Mouse (Mus musculus): ENCODE measurements around the gene Spaca6. TPM values are rescaled to one million over a fixed set of nuclear protein-coding genes. Genes with fewer than 3 reads are reported as not detected.

Gene Spaca6
- polyA plus RNA-seq, 1 experiment from 2014 or later: 17.4 TPM

- ATAC-seq (replicated peaks; ENCODE audit: extremely low read depth, insufficient read depth, low FRiP score): peak; percentile 42
- peak overlapping the region; percentile 95 for H3K9ac ChIP-seq (ENCODE audit: low read length)
- no peaks in the 10 kb centered on the region for H3K9me3 ChIP-seq (replicated peaks; ENCODE audit: control insufficient read depth, low read length)
- peaks cover 27% of the 10 kb centered on the region for H3K4me1 ChIP-seq (ENCODE audit: control insufficient read depth, insufficient read depth, low read length)
- H3K4me3 ChIP-seq (ENCODE audit: low read length): peak overlapping the region; percentile 88
- H3K4me2 ChIP-seq (ENCODE audit: low read depth, low read length): peak overlapping the region; percentile 82
- H3K27me3 ChIP-seq (ENCODE audit: control insufficient read depth, insufficient read depth, low read length): no peaks in the 10 kb centered on the region
- WGBS: 3% methylated on average over 6 of the region's 15 CpGs
- H3K36me3 ChIP-seq (ENCODE audit: control insufficient read depth, insufficient read depth): peaks cover 7% of the 10 kb centered on the region; the same call in 1 of the 2 replicates
- peak overlapping the region; percentile 99 for H3K27ac ChIP-seq (ENCODE audit: low read length)
These were observed 1.4 kb downstream of the Spaca6 start for GRCm38 (mm10) chr17:17828191-17828981.

DNA sequence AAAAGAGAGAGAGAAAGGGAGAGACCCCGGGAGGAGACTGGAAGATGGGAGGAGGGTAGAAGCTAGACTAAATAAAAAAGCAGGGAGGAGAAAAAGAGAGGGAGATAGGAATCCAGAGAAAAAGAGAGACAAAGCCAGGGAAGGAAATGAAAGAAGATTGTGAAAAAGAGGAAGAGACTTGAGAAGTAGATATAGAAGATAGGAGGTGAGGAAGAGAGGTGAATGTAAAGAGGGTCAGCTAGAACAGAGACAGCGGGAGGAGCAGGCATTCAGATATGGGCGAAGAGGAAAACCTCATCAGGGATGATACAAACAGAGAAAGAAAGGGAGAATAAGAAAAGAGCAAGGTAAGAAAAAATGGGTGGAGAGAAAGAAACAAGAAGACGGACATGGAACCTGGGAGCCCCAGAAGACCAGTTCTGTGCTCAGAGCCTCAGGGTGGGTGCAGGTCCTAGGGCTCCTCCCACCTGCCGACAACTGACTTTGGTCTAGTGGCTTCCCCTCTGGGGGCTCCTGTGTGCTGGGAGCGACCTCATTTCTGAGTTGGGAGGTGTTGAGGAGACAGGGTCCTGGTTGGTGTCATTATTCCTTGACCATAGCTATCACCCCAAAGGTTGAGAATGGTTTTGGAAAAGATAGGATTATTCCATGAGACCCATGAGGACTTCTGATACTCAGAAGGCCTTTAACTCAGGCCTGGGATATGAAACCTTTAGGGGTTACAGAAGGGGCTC is 2.3 kb downstream of the Spaca6 start:
- Histone ChIP-seq H3K4me2 (ENCODE audit: low read depth, low read length) (peak overlapping the region; percentile 82), H3K9ac (ENCODE audit: low read length) (peak overlapping the region; percentile 95), H3K36me3 (ENCODE audit: control insufficient read depth, insufficient read depth) (peaks cover 10% of the 10 kb centered on the region), H3K27ac (ENCODE audit: low read length) (peak overlapping the region; percentile 99), H3K4me1 (ENCODE audit: control insufficient read depth, insufficient read depth, low read length) (peaks cover 35% of the 10 kb centered on the region), H3K9me3 (replicated peaks; ENCODE audit: control insufficient read depth, low read length) (no peaks in the 10 kb centered on the region), H3K27me3 (ENCODE audit: control insufficient read depth, insufficient read depth, low read length) (no peaks in the 10 kb centered on the region), H3K4me3 (ENCODE audit: low read length) (peak overlapping the region; percentile 88)
- ATAC-seq (replicated peaks; ENCODE audit: extremely low read depth, insufficient read depth, low FRiP score): no peak
- WGBS: 6% methylated on average over 6 of the region's 6 CpGs

GRCm38 (mm10) chr17:17829816-17830535 is 3.0 kb downstream of the Spaca6 start:
- Histone ChIP-seq H3K4me2 (ENCODE audit: low read depth, low read length) (peak overlapping the region; percentile 82), H3K9ac (ENCODE audit: low read length) (peak overlapping the region; percentile 95), H3K27ac (ENCODE audit: low read length) (peak overlapping the region; percentile 99), H3K36me3 (ENCODE audit: control insufficient read depth, insufficient read depth) (peaks cover 10% of the 10 kb centered on the region), H3K4me1 (ENCODE audit: control insufficient read depth, insufficient read depth, low read length) (peaks cover 43% of the 10 kb centered on the region), H3K4me3 (ENCODE audit: low read length) (peak overlapping the region; percentile 88), H3K9me3 (replicated peaks; ENCODE audit: control insufficient read depth, low read length) (no peaks in the 10 kb centered on the region), H3K27me3 (ENCODE audit: control insufficient read depth, insufficient read depth, low read length) (no peaks in the 10 kb centered on the region)
- 53% methylated on average over 23 of the region's 23 CpGs for WGBS
- ATAC-seq (replicated peaks; ENCODE audit: extremely low read depth, insufficient read depth, low FRiP score): no peak

- H3K27ac ChIP-seq (ENCODE audit: low read length): no peak overlapping the region
- no peaks in the 10 kb centered on the region for H3K9me3 ChIP-seq (replicated peaks; ENCODE audit: control insufficient read depth, low read length)
- peaks cover 48% of the 10 kb centered on the region for H3K4me1 ChIP-seq (ENCODE audit: control insufficient read depth, insufficient read depth, low read length)
- peaks cover 10% of the 10 kb centered on the region for H3K36me3 ChIP-seq (ENCODE audit: control insufficient read depth, insufficient read depth)
- WGBS: 77% methylated on average over 7 of the region's 7 CpGs
- H3K9ac ChIP-seq (ENCODE audit: low read length): no peak overlapping the region
- H3K4me3 ChIP-seq (ENCODE audit: low read length): no peak overlapping the region; the same call in 1 of the 2 replicates
- no peaks in the 10 kb centered on the region for H3K27me3 ChIP-seq (ENCODE audit: control insufficient read depth, insufficient read depth, low read length)
- no peak for ATAC-seq (replicated peaks; ENCODE audit: extremely low read depth, insufficient read depth, low FRiP score)
- H3K4me2 ChIP-seq (ENCODE audit: low read depth, low read length): peak overlapping the region; percentile 82
These were observed 3.8 kb downstream of the Spaca6 start for GRCm38 (mm10) chr17:17830731-17831130.

GRCm38 (mm10) chr17:17834896-17835295 is 7.9 kb downstream of the Spaca6 start:
- Histone ChIP-seq H3K9me3 (replicated peaks; ENCODE audit: control insufficient read depth, low read length) (no peaks in the 10 kb centered on the region), H3K27me3 (ENCODE audit: control insufficient read depth, insufficient read depth, low read length) (no peaks in the 10 kb centered on the region), H3K4me3 (ENCODE audit: low read length) (no peak overlapping the region), H3K27ac (ENCODE audit: low read length) (peak overlapping the region; percentile 38), H3K36me3 (ENCODE audit: control insufficient read depth, insufficient read depth) (peaks cover 21% of the 10 kb centered on the region), H3K4me1 (ENCODE audit: control insufficient read depth, insufficient read depth, low read length) (peaks cover 52% of the 10 kb centered on the region), H3K4me2 (ENCODE audit: low read depth, low read length) (0 out of 2 replicates have a peak overlapping the region, but pooled peaks have one; percentile 4), H3K9ac (ENCODE audit: low read length) (no peak overlapping the region)
- WGBS: 7% methylated on average over 1 of the region's 1 CpGs
- no peak for ATAC-seq (replicated peaks; ENCODE audit: extremely low read depth, insufficient read depth, low FRiP score)

DNA sequence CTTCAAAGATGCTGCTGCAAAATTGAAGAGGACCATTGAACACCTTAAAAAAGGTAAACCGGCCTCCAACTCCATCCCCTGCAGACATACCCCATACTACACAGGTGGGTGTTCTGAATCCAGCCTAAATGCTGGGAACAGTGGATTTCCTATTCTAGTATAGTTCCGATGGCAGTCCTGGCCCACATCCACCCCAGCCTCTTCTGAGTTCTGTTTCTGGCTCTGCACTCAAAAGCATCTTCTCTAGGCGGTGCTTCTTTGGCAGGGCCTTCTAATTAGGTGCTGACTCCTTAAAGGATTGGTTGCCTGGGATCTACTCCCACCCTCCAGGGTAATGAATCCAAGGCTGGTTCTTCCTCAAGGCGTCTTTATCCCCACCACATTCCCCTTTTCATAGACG is 9.1 kb downstream of the Spaca6 start:
- WGBS: 71% methylated on average over 5 of the region's 5 CpGs
- H3K27me3 ChIP-seq (ENCODE audit: control insufficient read depth, insufficient read depth, low read length): no peaks in the 10 kb centered on the region
- no peak for ATAC-seq (replicated peaks; ENCODE audit: extremely low read depth, insufficient read depth, low FRiP score)
- peaks cover 25% of the 10 kb centered on the region for H3K36me3 ChIP-seq (ENCODE audit: control insufficient read depth, insufficient read depth)
- H3K4me2 ChIP-seq (ENCODE audit: low read depth, low read length): no peak overlapping the region
- H3K27ac ChIP-seq (ENCODE audit: low read length): no peak overlapping the region
- H3K4me3 ChIP-seq (ENCODE audit: low read length): no peak overlapping the region
- H3K4me1 ChIP-seq (ENCODE audit: control insufficient read depth, insufficient read depth, low read length): peaks cover 44% of the 10 kb centered on the region
- no peaks in the 10 kb centered on the region for H3K9me3 ChIP-seq (replicated peaks; ENCODE audit: control insufficient read depth, low read length)
- no peak overlapping the region for H3K9ac ChIP-seq (ENCODE audit: low read length)

GRCm38 (mm10) chr17:17837426-17837825 is 10.5 kb downstream of the Spaca6 start:
- ATAC-seq (replicated peaks; ENCODE audit: extremely low read depth, insufficient read depth, low FRiP score): no peak
- Histone ChIP-seq H3K9me3 (replicated peaks; ENCODE audit: control insufficient read depth, low read length) (no peaks in the 10 kb centered on the region), H3K27me3 (ENCODE audit: control insufficient read depth, insufficient read depth, low read length) (no peaks in the 10 kb centered on the region), H3K9ac (ENCODE audit: low read length) (peak overlapping the region; percentile 68), H3K4me3 (ENCODE audit: low read length) (peak overlapping the region; percentile 69), H3K27ac (ENCODE audit: low read length) (peak overlapping the region; percentile 87), H3K36me3 (ENCODE audit: control insufficient read depth, insufficient read depth) (peaks cover 19% of the 10 kb centered on the region), H3K4me1 (ENCODE audit: control insufficient read depth, insufficient read depth, low read length) (peaks cover 36% of the 10 kb centered on the region), H3K4me2 (ENCODE audit: low read depth, low read length) (peak overlapping the region; percentile 89)
- WGBS: 6% methylated on average over 13 of the region's 13 CpGs

DNA sequence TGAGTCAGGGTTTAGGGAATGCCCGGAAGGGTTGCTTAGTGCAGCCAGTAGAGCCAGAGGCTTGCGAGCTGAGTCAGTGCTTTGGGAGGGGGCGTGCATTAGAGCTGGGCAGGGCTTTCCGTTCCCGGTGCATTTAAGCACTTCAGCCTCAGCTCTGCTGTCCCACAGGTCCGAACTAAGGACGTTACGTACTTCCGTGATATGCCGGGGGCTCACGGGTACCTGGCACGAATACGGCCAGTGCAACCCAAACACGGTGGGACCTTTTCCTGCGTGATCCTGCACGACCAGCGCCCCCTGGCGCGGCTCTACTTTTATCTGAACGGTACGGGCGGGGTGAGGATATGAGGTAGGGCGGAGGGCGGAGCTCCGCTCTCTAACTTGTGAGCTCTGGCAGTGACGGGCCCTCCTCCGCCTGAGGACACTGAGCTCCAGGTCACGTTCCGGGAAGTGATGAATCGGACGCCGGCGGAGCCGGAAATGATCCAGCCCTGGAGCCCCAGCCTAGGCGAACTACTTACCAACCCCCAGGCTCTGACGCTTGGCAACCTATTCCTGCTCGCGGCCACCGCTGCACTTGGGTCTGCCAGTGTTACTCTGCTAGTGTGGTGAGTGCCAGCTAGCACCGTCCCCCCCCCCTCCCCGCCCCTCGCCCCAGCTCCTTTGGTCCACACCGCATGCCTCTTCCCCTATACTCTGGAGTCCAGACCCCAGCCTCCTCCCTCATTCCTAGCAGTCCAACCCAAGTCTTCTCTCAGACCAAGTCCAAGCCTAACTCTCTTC is 11.2 kb downstream of the Spaca6 start:
- Histone ChIP-seq H3K4me2 (ENCODE audit: low read depth, low read length) (peak overlapping the region; percentile 89), H3K27ac (ENCODE audit: low read length) (peak overlapping the region; percentile 87), H3K27me3 (ENCODE audit: control insufficient read depth, insufficient read depth, low read length) (no peaks in the 10 kb centered on the region), H3K36me3 (ENCODE audit: control insufficient read depth, insufficient read depth) (peaks cover 18% of the 10 kb centered on the region), H3K4me1 (ENCODE audit: control insufficient read depth, insufficient read depth, low read length) (peaks cover 36% of the 10 kb centered on the region), H3K9me3 (replicated peaks; ENCODE audit: control insufficient read depth, low read length) (no peaks in the 10 kb centered on the region), H3K9ac (ENCODE audit: low read length) (peak overlapping the region; percentile 84), H3K4me3 (ENCODE audit: low read length) (peak overlapping the region; percentile 69)
- ATAC-seq (replicated peaks; ENCODE audit: extremely low read depth, insufficient read depth, low FRiP score): peak; percentile 99
- WGBS: under 1% methylated on average over 43 of the region's 43 CpGs
